Mouse (Mus musculus) kidney, postnatal 14 days (tissue): Measurements from ENCODE around the gene 4833427G06Rik.
"Not testable (repeated sequence)": the region's sequence is repeated elsewhere in the genome, so short reads cannot be mapped to it uniquely, and the experiment has no call there.

Experiments
- DNase-seq: peaks from one replicate; pipeline ENCODE4 v3.0.0; 2022; ENCODE audit warnings: mixed read lengths

4833427G06Rik gene

DNA sequence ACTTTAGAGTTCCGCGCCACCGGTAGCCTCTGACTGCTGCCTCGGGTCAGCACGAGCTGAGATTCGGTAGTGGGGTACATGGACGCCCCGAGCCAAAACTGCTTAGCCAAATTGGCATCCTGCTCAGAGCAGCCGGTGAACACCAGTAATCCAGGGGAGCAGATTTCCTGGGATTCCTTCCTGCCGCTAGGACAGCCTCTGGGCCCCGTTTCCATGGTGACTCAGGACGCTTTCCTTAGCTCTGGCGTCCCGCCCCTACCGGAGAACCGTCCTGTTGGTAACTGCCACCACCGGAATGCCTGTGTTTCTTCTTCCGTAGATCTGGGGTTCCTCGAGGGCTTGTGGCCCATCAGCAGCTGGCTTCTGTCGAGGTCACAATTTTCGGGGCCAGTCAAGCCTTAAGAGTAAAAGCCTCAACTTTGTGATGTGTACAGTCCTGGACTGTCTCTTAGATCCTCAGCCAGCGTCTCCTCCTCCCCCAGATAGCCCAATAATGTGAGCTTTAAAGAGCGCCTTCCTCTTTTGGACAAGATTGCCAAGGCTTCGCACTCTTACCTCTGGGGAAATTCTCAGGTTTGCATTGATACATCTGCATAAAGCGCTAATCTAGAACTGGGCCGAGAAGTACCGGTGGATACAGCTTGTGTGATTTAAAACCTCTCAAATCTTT is at the start of gene 4833427G06Rik:
TSS of gene 4833427G06Rik (minus strand) at position 323 of the 670 bp plus-strand sequence.
- DNase-seq = peak; percentile 63

DNA sequence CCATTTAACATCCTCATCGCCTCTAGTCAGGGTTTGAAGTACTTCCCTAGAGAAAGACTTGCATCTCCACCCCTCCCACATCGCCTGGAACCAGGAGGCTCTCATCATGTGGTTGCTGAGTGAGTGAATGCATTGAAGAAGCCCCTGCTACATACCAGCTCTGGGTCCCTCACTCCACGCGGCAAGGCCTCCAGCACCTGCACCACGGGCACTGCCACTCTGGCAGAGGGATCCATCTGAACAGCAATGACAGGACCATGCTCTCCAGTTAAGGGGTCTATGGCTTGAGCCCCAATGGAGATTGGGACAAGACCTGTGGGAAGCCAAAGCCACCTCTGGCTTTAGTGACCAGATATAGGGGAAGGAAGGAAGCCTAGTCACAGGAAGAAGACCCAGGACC is 45.4 kb upstream of the 4833427G06Rik start:
- DNase-seq = no peak

DNA sequence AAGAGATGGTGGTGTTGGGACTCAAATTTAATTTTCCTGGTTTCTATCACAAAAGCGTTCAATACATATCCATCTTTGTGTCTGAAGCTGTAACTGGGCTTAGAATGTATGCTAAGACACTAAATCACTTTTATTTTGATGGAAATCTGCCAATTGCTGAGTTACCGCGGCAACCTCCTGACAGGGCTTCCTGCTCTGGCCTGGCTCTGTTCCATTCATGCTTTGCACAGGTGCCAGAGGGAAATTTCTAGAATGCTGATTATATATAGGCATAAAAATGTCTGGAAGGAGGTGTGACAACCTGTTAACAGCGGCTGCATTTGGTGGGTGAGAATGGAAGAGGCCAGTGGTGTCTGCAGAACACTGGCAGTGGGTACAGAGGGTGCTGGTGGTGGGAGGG is 44.6 kb upstream of the 4833427G06Rik start:
- peak; percentile 21 for DNase-seq

DNA sequence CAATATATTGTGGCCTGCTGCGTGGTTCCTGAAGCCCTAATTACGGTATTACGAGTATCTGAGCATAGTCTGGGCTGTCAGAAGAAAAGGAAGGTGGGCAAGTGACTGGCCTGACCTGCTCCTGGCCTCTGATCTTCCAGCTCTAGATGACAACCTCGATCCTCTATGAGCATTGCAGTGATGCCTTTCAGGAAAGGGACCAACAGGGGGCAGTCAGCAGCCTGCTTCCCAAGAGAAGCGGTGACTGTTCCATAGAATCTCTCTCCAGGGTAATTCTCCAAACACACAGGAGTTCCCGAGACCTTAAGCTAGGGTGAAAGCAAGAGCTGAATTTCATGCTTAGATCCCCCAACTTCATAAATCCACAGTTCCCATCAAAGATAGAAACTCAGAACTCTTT is 42.3 kb upstream of the 4833427G06Rik start:
- DNase-seq = no peak

DNA sequence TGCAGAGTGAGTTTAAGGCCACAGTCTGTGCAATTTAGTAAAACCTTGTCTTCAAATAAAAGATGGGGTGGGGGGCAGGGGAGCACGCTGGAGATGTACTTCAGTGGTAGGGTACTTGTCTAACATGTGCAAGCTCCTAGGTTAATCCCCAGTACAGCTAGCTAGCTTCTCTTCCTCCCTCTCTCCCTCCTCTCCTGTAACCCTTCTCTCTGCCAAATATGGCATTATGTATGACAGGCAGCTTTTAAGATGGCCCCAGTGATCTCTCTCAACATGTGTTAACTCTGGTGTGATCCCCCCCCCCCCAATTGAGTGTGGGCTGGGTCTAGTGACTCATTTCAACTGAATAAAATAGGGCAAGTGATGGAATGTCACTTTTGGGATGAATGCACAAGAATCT is 41.6 kb upstream of the 4833427G06Rik start:
- no peak for DNase-seq

DNA sequence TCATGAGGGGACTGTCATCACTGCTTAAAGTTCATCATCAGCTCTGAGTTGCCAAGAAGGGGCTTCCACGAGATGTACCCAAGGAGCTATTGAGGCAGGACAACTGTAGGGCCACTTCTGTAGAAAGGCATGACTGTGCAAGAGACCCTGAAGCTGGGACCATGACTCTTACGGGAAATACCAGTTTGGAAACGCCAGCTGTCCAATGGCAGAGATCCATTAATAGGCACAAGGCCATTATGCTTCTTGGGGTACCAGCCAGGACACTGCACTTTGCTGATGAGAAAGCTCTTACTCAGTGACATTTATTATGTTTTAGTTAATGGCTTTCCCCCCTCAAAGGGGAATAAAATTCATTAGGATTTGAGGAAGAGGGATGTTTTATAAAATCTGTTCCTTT is 38.8 kb upstream of the 4833427G06Rik start:
- DNase-seq = no peak

DNA sequence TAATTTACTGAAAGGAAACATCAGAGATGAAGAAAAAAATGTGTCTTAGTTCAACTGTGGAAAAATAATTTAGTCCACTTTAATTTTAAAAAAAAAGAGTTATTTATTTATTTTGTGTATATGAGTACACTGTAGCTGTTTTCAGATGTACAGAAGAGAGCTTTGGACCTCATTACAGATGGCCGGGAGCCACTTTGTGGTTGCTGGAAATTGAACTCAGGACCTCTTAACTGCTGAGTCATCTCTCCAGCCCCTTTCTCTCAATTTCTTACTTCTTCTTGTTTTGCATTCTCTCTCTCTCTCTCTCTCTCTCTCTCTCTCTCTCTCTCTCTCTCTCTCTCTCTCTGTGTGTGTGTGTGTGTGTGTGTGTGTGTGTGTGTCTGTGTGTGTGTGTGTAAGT is 37.5 kb upstream of the 4833427G06Rik start:
- DNase-seq = not testable (repeated sequence)

DNA sequence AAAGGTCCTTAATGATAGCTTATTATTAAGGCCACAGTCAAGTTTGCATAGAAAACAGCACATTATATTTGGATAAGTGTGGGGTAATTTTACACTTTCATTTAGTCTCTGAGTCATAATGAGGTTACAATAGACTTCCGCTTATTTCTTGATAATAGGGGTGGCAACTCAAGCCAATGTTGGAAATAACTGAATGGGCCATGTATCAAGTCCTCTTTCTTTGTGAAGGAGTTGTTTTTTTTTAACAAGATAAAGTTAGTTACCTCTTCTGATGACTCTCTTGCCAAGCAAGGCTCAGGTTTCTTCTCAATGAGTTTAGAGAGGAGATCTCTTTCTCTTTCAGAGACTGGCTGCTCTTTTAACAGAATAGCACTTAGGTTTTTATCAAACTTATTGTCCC is 36.4 kb upstream of the 4833427G06Rik start:
- no peak for DNase-seq

DNA sequence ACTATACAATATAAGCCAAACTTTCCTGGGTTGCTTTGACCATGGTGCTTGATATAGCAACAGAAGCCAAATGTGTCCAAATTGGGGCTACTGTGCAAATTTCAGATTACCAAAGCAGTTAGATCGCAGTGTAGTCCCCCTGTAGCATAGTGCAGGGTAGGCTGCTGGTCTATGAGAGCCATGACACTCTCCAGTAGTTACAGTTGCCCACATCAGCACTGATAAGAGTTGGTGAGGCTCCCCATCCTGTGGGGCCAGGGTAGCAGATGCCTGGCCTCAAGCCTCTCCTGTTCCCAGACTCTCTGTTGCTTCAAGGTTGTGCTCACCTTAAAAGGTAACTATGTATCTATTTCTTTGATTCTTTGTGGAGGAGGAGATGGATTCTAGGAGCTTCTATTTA is 36.0 kb upstream of the 4833427G06Rik start:
- no peak for DNase-seq

DNA sequence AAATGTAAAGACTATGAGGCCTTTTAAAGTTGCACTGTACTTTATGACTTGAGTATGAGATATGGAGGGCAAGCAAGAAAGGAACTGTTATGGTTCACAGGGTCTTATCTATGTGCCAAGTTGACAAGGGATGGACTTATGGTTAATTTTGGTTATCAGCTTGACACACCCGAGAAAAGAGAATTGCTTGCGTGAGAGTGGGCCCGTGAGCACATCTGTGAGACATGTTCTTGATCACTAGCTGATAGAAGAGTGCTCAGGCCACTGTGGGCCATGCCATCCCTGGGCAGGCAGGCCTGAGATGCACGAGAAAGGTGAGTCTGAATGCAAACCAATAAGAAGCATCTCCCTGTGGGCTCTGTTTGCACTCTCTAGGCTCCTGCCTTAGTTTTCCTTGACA is 35.6 kb upstream of the 4833427G06Rik start:
- DNase-seq = no peak

DNA sequence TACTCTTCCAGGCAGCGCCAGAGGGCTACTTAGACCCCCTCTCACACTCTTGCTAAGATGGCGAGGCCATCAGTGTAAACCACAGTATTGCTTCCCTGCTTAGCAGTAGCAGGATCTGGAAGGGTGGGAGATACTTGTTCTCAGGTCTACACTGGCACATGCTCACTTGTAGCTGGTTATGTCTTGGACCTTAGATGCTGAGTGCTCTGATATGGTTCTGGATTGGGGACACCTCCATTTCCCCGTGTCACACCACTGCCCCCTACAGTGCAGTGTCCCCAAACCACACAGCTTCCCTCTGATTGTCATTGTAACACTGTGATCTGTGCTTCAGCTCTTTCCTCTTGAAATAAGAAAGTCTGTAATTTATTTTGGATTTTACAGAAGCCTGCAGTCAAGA is 35.1 kb upstream of the 4833427G06Rik start:
- DNase-seq = peak; percentile 9

DNA sequence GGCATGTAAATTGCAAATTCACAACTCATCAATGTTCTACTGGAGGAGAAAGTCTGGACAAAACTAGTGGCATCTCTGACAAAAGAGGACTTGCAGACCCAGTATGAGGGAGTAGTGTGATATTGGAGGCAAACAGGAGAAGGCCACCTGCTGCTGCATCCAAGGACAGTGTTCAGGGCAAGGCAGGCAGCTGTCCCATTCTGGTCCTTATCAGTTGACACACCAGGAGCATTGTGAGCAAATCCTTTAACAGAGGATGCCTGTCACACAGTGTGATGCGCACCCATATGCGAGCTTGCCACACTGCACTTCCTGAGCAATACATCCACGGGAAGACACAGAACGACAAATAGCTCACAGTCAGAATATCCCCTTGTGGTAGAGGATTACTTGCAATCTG is 12.9 kb upstream of the 4833427G06Rik start:
- DNase-seq = no peak

DNA sequence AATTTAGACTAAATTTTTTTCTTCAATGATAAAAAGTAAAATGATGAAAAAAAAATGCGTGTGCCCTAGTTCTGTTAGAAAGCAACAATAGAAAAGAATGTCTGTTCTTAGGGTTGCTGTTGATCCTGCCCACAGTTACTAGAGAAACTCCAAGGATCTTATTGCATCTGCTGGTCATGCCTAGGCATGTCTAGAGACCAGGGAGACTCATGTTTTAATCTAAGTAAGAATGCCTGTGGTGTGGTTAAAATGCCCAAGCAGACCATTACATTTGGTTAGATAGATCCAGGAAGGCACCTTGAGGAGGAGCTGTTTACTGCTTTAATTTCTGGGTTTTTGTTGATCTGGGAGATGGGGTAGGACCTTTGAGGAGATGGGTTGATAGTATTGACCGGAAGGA is 3.9 kb upstream of the 4833427G06Rik start:
- DNase-seq = no peak

DNA sequence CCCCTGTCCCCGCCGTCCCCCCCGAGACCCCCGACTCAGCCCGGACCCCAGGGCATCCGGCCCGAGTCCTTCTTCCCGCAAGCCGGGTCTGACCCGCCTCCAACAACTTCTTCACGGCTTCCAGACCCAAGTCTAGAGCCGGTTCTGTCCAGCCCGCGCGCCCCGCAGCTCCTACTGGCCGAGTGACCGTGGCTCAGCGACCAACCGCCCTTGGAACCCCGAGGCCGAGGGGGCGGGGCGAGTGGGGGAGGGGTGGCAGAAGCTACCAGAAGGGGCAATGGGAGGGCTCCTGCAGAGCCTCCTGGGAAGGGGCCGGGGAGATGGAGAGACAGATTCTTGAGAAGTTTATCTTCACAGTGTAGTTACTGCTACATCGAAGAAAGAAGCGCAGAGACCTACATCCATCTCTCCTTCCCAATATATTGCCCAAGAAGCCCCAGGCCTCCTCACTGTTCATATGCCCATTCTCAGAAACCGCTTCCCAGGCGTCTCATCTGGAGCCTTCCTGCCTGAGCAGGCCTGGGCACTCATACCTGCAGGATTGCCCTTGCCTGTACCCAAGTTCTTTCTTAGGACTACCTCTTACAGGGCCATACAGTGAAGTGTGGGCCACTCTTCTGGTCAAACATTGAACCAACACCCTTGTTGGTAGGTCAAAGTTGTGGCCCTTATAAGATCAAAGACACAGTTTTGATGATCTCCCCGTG is 2.1 kb upstream of the 4833427G06Rik start:
- peak; percentile 53 for DNase-seq

DNA sequence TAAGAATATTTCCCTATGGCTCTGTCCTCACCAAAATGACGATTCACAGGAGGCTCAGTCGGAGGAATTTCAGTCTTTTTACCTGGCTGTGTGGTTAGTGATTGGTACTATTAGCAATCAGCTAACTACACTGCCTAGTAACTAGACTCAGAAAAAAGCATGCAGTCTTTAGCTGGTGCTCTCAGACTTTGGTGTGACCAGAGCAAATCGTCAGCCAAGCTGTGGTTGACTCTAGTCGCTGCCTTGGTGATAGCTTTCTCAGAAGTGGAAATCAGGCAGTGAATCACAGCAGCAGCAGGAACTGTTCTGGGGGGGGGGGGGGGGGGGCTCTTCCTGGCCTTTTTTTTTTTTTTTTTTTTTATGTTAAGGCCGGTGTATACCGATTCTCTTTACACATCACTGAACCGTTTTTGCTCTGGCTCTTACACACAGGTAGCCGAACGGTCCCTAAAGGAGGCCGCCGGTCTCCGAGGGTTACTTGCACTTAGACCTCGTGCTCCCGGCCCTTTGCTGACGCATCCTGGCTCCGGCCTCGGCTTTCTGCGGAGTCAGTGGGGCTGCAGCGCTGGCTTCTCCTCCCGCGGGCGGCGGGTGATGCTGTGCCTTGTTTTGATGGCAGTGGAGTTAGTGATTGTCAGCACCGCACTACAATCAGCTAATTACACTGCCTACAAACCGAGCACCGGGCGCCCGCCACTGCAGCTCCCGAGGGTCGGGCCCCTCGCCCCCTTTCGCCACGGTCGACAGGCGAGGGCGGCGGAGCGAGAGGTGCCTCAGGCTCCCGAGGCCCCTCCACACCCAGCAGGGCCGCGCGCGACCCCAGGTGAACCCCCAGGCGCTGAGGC is 1.3 kb upstream of the 4833427G06Rik start:
- DNase-seq = peak; percentile 60

DNA sequence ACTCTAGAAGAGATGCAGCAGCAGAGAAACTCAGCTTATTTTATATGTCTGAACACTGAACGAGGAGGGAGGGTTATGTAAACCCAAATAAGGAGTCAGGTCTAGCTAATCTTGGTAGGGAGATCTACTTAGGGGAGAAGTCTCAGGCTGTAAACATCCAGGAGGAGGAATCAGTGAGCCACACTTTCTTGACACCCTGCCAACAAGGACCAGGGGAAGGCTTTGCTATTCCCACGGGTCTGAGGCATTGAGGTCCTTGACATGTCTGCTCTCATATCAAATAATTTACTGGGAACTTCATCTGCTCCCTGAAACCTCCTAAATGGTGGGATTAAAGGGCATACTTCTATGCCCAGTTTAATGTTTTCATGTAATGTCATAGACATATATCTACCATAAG is 5.6 kb downstream of the 4833427G06Rik start:
- no peak for DNase-seq

DNA sequence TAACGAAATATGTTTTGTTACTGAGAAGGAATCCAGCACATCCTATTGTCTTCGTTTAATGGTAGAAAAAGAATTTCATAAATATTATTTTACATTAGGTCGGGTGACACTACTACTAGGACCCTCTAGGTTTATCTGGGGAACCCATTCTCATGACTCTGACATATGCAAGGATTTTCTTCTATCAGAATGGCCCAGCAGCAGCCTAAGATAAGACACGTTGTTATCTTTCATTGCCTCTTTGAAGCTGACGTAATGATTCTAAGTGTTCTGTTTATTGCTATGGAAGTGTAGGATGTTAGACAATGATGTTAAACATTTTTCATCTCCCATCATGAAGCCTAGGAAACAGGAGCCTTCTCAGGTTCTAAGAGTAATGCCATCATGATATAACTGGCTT is 8.2 kb downstream of the 4833427G06Rik start:
- no peak for DNase-seq

DNA sequence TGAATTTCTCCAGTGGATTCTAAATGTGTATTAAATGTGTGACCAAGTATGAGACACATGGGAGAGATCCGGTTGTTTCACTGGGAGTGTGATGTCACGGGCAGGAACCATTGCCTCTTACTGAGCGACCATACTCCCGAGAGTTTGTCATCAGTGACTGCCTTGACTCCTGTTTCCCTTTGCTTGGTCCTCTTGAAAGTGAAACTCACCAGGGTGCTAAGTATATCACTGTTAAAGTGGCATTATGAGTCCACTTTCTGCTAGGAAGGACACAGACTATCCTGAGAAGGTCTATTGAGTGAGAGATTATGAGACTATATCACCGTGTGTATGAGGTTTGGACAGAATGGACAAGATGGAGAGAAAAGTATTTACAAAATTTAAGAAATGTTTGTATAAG is 20.3 kb downstream of the 4833427G06Rik start:
- no peak for DNase-seq

DNA sequence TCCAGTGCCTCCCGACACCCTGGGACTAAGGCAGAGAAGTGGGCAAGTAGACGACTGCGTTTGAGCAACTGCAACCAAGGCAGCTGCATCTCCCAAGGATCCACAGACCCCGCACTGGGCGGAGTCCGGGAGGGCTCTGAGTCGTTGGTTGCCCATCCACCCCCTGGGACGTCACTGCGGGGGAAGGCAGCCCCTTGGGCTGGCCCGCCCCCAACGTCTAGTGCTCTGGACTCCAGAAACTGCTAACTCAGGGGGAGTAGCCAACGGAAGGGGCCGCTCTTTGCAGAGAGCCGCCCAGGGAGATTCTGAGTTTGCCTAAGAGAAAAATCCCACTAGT is 24.9 kb downstream of the 4833427G06Rik start, which contains the start of gene Layn:
TSS of gene Layn (minus strand) at position 116 of the 337 bp plus-strand sequence.
- peak; percentile 94 for DNase-seq

DNA sequence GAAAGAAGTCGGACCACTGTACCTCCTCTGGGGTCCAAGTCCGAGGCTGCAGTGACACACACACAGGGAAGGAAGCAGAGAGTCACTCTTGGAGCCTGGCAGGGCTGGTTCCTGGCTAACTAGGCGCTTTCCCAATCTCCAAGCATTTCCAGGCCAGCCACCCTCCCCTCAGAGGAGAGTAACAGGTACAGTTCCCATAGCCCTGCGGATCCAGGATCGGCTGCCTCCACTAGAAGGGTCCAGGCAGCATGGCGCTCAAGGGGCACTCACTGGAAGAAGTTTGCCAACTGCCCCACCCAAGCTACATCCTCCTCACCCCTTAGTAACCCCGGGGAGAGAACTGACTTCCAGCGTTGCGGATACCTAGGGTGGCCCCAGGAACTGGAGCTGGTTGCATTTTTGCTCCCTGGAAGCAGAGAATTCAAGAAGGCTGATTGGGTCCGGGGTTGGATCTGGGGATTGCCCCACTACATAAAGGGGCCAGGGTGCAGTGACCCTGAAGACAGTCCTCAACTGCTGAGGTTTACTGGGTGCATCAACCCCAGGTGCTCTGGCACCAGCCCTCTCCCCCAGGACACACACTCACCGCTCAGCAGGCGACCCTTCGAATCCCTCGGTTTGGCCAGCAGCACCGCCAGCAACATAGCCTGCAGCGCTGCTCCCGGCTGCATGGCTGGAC is 25.4 kb downstream of the 4833427G06Rik start:
- peak; percentile 23 for DNase-seq

DNA sequence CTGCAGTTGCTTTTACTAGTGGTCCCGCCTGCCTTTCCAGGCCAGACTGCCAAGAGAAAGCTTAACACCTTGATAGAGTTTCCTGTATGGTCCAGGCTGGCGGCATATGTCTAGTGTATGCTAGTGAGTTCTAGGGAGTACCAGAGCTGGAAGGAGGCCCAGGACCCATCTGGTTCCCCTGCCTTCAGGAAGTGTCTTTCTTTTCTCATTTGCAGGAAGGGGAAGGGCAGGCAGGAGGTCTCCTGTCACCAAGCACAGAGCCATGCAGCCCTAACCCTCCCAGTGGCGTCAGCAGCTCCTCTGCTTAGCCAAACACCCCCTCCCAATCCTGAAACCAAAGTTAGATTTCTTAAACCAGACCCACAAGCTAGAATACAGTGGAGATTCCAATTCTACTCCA is 26.1 kb downstream of the 4833427G06Rik start:
- DNase-seq = peak; percentile 64

DNA sequence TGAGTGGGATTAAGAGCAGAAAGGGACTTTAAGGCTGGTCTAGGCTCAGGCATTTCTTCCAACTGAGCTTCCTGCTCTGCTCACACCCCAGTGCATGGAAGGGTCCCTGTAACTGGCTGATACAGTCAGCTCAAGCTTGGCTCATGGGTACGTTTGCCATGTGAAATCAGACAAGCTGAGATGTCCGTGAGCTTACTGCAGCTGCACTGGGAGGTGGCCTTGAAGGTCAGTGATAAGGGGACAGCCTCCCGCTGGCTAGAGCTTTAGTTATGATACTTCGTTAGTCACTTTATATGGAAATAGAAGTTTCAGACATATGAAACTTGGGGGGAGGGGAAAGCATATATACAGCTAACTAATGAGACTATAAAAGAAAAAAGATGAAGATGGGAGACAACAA is 31.1 kb downstream of the 4833427G06Rik start:
- DNase-seq = no peak

DNA sequence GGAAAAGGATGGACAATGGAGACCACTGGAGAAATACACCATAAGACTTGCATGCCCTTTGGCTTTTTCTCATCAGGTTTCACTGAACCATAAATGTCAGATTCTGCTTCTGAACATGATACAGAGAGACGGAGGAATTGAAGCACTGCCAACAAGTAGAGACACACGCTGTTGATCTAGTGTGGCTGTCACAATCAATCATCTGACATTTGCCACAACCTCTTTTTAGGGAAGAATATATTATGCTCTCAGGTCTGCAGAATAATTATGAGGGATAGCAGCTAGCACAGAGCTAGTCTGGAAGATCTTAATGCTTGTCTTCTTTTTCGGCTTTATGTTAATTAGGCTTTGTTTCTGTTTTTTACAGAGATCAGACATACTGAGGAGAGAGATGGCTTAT is 33.7 kb downstream of the 4833427G06Rik start:
- DNase-seq = no peak
